Mouse (Mus musculus) stomach, postnatal 0 days (tissue): ENCODE data around the gene Bag6. TPM values are rescaled to one million over a fixed set of nuclear protein-coding genes. Genes with fewer than 3 reads are reported as not detected.

ENCODE experiments used
- ATAC-seq: fragments of 200-750 bp; cut with Nextera tagmentation; 2 replicates; pipeline ENCODE4 v1.8.0; 2017; ENCODE audit not compliant: low FRiP score, low TSS enrichment
- DNase-seq: peaks from one replicate; pipeline ENCODE4 v3.0.0-alpha.2; 2016; ENCODE audit warnings: low spot score
- H3K27ac ChIP-seq: fragments of 300-500 bp; sonication (generic); replicated peaks from 2 replicates; pipeline ENCODE4 v1.5.1; 2014; ENCODE audit warnings: mild to moderate bottlenecking, control low read depth
- H3K27me3 ChIP-seq: fragments of 300-500 bp; sonication (generic); 2 replicates; pipeline ENCODE4 v1.6.1; 2014; ENCODE audit warnings: low read length; ENCODE audit not compliant: control insufficient read depth, insufficient read depth
- H3K36me3 ChIP-seq: fragments of 300-500 bp; sonication (generic); 2 replicates; pipeline ENCODE4 v1.6.1; 2014; ENCODE audit warnings: low read length, mixed read lengths; ENCODE audit not compliant: control insufficient read depth, insufficient read depth
- H3K4me1 ChIP-seq: fragments of 300-500 bp; sonication (generic); replicated peaks from 2 replicates; pipeline ENCODE4 v1.6.1; 2014; ENCODE audit warnings: antibody characterized with exemption; ENCODE audit not compliant: control insufficient read depth, insufficient read depth
- H3K4me2 ChIP-seq: fragments of 300-500 bp; sonication (generic); replicated peaks from 2 replicates; pipeline ENCODE4 v1.6.1; 2014; ENCODE audit warnings: low read depth, mild to moderate bottlenecking, control low read depth, moderate library complexity
- H3K4me3 ChIP-seq: fragments of 300-500 bp; sonication (generic); 2 replicates; pipeline ENCODE4 v1.5.1; 2014; ENCODE audit warnings: low read depth, low read length, control low read depth
- H3K9ac ChIP-seq: fragments of 300-500 bp; sonication (generic); 2 replicates; pipeline ENCODE4 v1.6.1; 2014; ENCODE audit warnings: mild to moderate bottlenecking, low read length, control low read depth, mixed read lengths
- H3K9me3 ChIP-seq: fragments of 300-500 bp; sonication (generic); 2 replicates; pipeline ENCODE4 v1.6.1; 2016; ENCODE audit warnings: low read length; ENCODE audit not compliant: control insufficient read depth
- CTCF ChIP-seq: IDR thresholded peaks from 2 replicates; pipeline ENCODE4 v1.5.1; 2016; ENCODE audit warnings: antibody characterized with exemption, low read depth, mild to moderate bottlenecking, moderate library complexity
- EP300 ChIP-seq: optimal IDR thresholded peaks from 2 replicates; pipeline ENCODE3; 2016; ENCODE audit warnings: antibody characterized with exemption
- WGBS: fragments of 180-500 bp; shearing (Covaris S2); extraction: QIAGEN DNeasy Blood & Tissue Kit; methylation state at CpG from one replicate; pipeline ENCODE4 v1.1.7; 2014; 5-methylcytosine and 5-hydroxymethylcytosine counted together
- polyA plus RNA-seq: library from polyadenylated mRNA; unstranded; fragments of >200 nt; fragmentation: Nextera tagmentation; extraction: Ambion mirVana; gene quantifications from 2 replicates; pipeline ENCODE4 v1.2.1, GENCODE M21; 2015

The Bag6 gene
- polyA plus RNA-seq, 1 experiment from 2014 or later = 28.1 TPM

GRCm38 (mm10) chr17:35180093-35180492 is 45.1 kb downstream of the Bag6 start:
- H3K27ac ChIP-seq = no peak overlapping the region
- no peak for DNase-seq
- H3K4me3 ChIP-seq = no peak overlapping the region
- H3K9me3 ChIP-seq = no peaks in the 10 kb centered on the region
- H3K9ac ChIP-seq = no peak overlapping the region
- H3K36me3 ChIP-seq = no peaks in the 10 kb centered on the region
- H3K27me3 ChIP-seq = no peaks in the 10 kb centered on the region
- ATAC-seq = no peak
- 82% methylated on average over 5 of the region's 5 CpGs for WGBS
- H3K4me2 ChIP-seq = no peak overlapping the region
- no peaks in the 10 kb centered on the region for H3K4me1 ChIP-seq
- no peak for TF ChIP-seq EP300

- no peaks in the 10 kb centered on the region for H3K36me3 ChIP-seq
- DNase-seq = peak; percentile 82
- H3K4me2 ChIP-seq = peak overlapping the region; percentile 53
- peak overlapping the region; percentile 45 for H3K4me3 ChIP-seq
- H3K27me3 ChIP-seq = no peaks in the 10 kb centered on the region
- peak overlapping the region; percentile 69 for H3K27ac ChIP-seq
- H3K4me1 ChIP-seq = no peaks in the 10 kb centered on the region
- peak; percentile 58; the same call in 1 of the 2 replicates for ATAC-seq
- WGBS = 2% methylated on average over 17 of the region's 18 CpGs
- no peaks in the 10 kb centered on the region for H3K9me3 ChIP-seq
- H3K9ac ChIP-seq = peak overlapping the region; percentile 52; the same call in 1 of the 2 replicates
- TF ChIP-seq EP300 = no peak
- no peak for TF ChIP-seq CTCF
These were observed 50.9 kb downstream of the Bag6 start for GRCm38 (mm10) chr17:35185639-35186611.

GRCm38 (mm10) chr17:35186681-35187080 is 51.7 kb downstream of the Bag6 start:
- Histone ChIP-seq H3K4me3 (peak overlapping the region; percentile 45), H3K9ac (no peak overlapping the region), H3K27ac (peak overlapping the region; percentile 69; the same call in 1 of the 2 replicates), H3K4me2 (peak overlapping the region; percentile 53), H3K36me3 (no peaks in the 10 kb centered on the region), H3K9me3 (no peaks in the 10 kb centered on the region), H3K27me3 (no peaks in the 10 kb centered on the region), H3K4me1 (no peaks in the 10 kb centered on the region)
- DNase-seq = no peak
- peak; percentile 58; the same call in 1 of the 2 replicates for ATAC-seq
- 1% methylated on average over 4 of the region's 4 CpGs for WGBS
- TF ChIP-seq EP300 (no peak), CTCF (no peak)

GRCm38 (mm10) chr17:35187345-35187744 is 52.4 kb downstream of the Bag6 start:
- Histone ChIP-seq H3K9ac (no peak overlapping the region), H3K36me3 (no peaks in the 10 kb centered on the region), H3K27me3 (no peaks in the 10 kb centered on the region), H3K4me3 (no peak overlapping the region), H3K9me3 (no peaks in the 10 kb centered on the region), H3K27ac (no peak overlapping the region), H3K4me2 (no peak overlapping the region), H3K4me1 (no peaks in the 10 kb centered on the region)
- no peak for ATAC-seq
- no peak for DNase-seq
- TF ChIP-seq EP300 (no peak), CTCF (no peak)
- 67% methylated on average over 4 of the region's 4 CpGs for WGBS

GRCm38 (mm10) chr17:35187959-35188610 is 53.1 kb downstream of the Bag6 start, which contains the start of gene Lst1:
TSS of gene Lst1 (minus strand) at chr17:35188439.
- 49% methylated on average over 7 of the region's 7 CpGs for WGBS
- TF ChIP-seq EP300 = no peak
- no peak for TF ChIP-seq CTCF
- 0 out of 2 replicates have a peak, but pooled peaks have one; percentile 14 for ATAC-seq
- H3K27me3 ChIP-seq = no peaks in the 10 kb centered on the region
- H3K36me3 ChIP-seq = no peaks in the 10 kb centered on the region
- H3K27ac ChIP-seq = no peak within 1 kb of the TSS
- H3K4me1 ChIP-seq = no peaks in the 10 kb centered on the region
- no peak within 1 kb of the TSS for H3K4me2 ChIP-seq
- no peak for DNase-seq
- no peak within 1 kb of the TSS for H3K4me3 ChIP-seq
- H3K9ac ChIP-seq = no peak within 1 kb of the TSS
- H3K9me3 ChIP-seq = no peaks in the 10 kb centered on the region
